Mouse (Mus musculus) cerebellum, adult 2 months (tissue): Measurements from ENCODE around the gene Zfp213. TPM values are rescaled to one million over a fixed set of nuclear protein-coding genes. Genes with fewer than 3 reads are reported as not detected.

Experiments used
- DNase-seq, 2 experiments: peaks; one replicate each; pipeline ENCODE4 v3.0.0; 2021
- H3K27ac ChIP-seq: fragments of 200-500 bp; 2 replicates; pipeline ENCODE4 v1.5.1; 2012; ENCODE audit warnings: low read length, control low read depth, inconsistent platforms; ENCODE audit not compliant: insufficient read depth
- H3K27me3 ChIP-seq: fragments of 200-500 bp; 2 replicates; pipeline ENCODE4 v1.6.1; 2012; ENCODE audit warnings: inconsistent platforms, mild to moderate bottlenecking, low read length, moderate library complexity; ENCODE audit not compliant: control insufficient read depth, insufficient read depth
- H3K4me1 ChIP-seq: fragments of 200-500 bp; 2 replicates; pipeline ENCODE4 v1.6.1; 2011; ENCODE audit warnings: low read length; ENCODE audit not compliant: control insufficient read depth, insufficient read depth
- H3K4me3 ChIP-seq: fragments of 200-500 bp; replicated peaks from 2 replicates; pipeline ENCODE3; 2011; ENCODE audit warnings: mild to moderate bottlenecking, low read depth, low read length, control low read depth; ENCODE audit not compliant: insufficient read depth
- CTCF ChIP-seq: fragments of 200-500 bp; IDR thresholded peaks from 2 replicates; pipeline ENCODE4 v1.5.1; 2011; ENCODE audit warnings: low read depth, mild to moderate bottlenecking, control low read depth, low read length, moderate library complexity, borderline replicate concordance; ENCODE audit not compliant: insufficient read depth
- POLR2A ChIP-seq: fragments of 200-500 bp; IDR thresholded peaks from 2 replicates; pipeline ENCODE4 v1.6.1; 2011; ENCODE audit warnings: low read length, control low read depth, borderline replicate concordance; ENCODE audit not compliant: insufficient read depth
- WGBS: fragments of 180-500 bp; shearing (Covaris S2); methylation state at CpG from one replicate; pipeline ENCODE4 v1.1.7; 2018; 5-methylcytosine and 5-hydroxymethylcytosine counted together
- polyA plus RNA-seq: library from polyadenylated mRNA; depleted of rRNA; stranded (reverse); fragments of >200 nt; gene quantifications from 2 replicates; pipeline ENCODE4 v1.2.3, GENCODE M21; 2012

Gene Zfp213
- polyA plus RNA-seq, 1 experiment: 9.2 TPM

- peak overlapping the region; percentile 98 for H3K4me3 ChIP-seq
- H3K27ac ChIP-seq: no peak overlapping the region
- no peaks in the 10 kb centered on the region for H3K27me3 ChIP-seq
- peak; percentile 71; the same call in 1 of the 2 replicates for TF ChIP-seq POLR2A
- TF ChIP-seq CTCF: no peak
- peaks cover 11% of the 10 kb centered on the region for H3K4me1 ChIP-seq
- WGBS: under 1% methylated on average over 22 of the region's 22 CpGs
- peak; percentile 77 to 78 for DNase-seq
Observed at GRCm38 (mm10) chr17:23585721-23586491, 21.9 kb upstream of the Zfp213 start.

GRCm38 (mm10) chr17:23584786-23585185 is 20.7 kb upstream of the Zfp213 start:
- peaks cover 11% of the 10 kb centered on the region for H3K4me1 ChIP-seq
- TF ChIP-seq POLR2A (no peak), CTCF (no peak)
- 82% methylated on average over 8 of the region's 8 CpGs for WGBS
- no peak for DNase-seq
- H3K27ac ChIP-seq: no peak overlapping the region
- H3K4me3 ChIP-seq: peak overlapping the region; percentile 98
- no peaks in the 10 kb centered on the region for H3K27me3 ChIP-seq

- Histone ChIP-seq H3K4me1 (no peaks in the 10 kb centered on the region), H3K4me3 (no peak overlapping the region), H3K27ac (no peak overlapping the region), H3K27me3 (no peaks in the 10 kb centered on the region)
- DNase-seq: no peak
- 83% methylated on average over 38 of the region's 38 CpGs for WGBS
- TF ChIP-seq CTCF (no peak), POLR2A (no peak)
Observed at GRCm38 (mm10) chr17:23575951-23576552, 12.0 kb upstream of the Zfp213 start.

GRCm38 (mm10) chr17:23574130-23574529 is 10.1 kb upstream of the Zfp213 start:
- 93% methylated on average over 8 of the region's 8 CpGs for WGBS
- no peak overlapping the region for H3K4me3 ChIP-seq
- no peak overlapping the region for H3K27ac ChIP-seq
- no peaks in the 10 kb centered on the region for H3K27me3 ChIP-seq
- DNase-seq: no peak
- no peak for TF ChIP-seq CTCF
- TF ChIP-seq POLR2A: no peak
- no peaks in the 10 kb centered on the region for H3K4me1 ChIP-seq

- no peaks in the 10 kb centered on the region for H3K4me1 ChIP-seq
- no peak for TF ChIP-seq POLR2A
- peak; percentile 13; the same call in 1 of the 2 replicates for TF ChIP-seq CTCF
- no peak for DNase-seq
- no peak overlapping the region for H3K27ac ChIP-seq
- H3K4me3 ChIP-seq: no peak overlapping the region
- no peaks in the 10 kb centered on the region for H3K27me3 ChIP-seq
- WGBS: 81% methylated on average over 6 of the region's 6 CpGs
Observed at GRCm38 (mm10) chr17:23572059-23572458, 8.0 kb upstream of the Zfp213 start.

- Histone ChIP-seq H3K4me3 (no peak overlapping the region), H3K27me3 (no peaks in the 10 kb centered on the region), H3K4me1 (no peaks in the 10 kb centered on the region), H3K27ac (no peak overlapping the region)
- 11% methylated on average over 5 of the region's 5 CpGs for WGBS
- DNase-seq: no peak
- TF ChIP-seq POLR2A: no peak
- TF ChIP-seq CTCF: peak; percentile 23; the same call in 1 of the 2 replicates
Observed at GRCm38 (mm10) chr17:23571084-23571483, 7.0 kb upstream of the Zfp213 start.

- TF ChIP-seq CTCF: peak; percentile 72
- no peak for TF ChIP-seq POLR2A
- no peaks in the 10 kb centered on the region; the same call in 1 of the 2 replicates for H3K4me1 ChIP-seq
- WGBS: 17% methylated on average over 6 of the region's 6 CpGs
- H3K27me3 ChIP-seq: no peaks in the 10 kb centered on the region
- no peak overlapping the region for H3K27ac ChIP-seq
- no peak overlapping the region for H3K4me3 ChIP-seq
- peak in 1 of 2 experiments; percentile 47 for DNase-seq
Observed at GRCm38 (mm10) chr17:23570017-23570416, 6.0 kb upstream of the Zfp213 start.

- no peaks in the 10 kb centered on the region for H3K27me3 ChIP-seq
- no peak overlapping the region for H3K4me3 ChIP-seq
- DNase-seq: no peak
- H3K27ac ChIP-seq: no peak overlapping the region
- 44% methylated on average over 5 of the region's 5 CpGs for WGBS
- TF ChIP-seq CTCF: no peak
- no peak for TF ChIP-seq POLR2A
- H3K4me1 ChIP-seq: no peaks in the 10 kb centered on the region; the same call in 1 of the 2 replicates
Observed at GRCm38 (mm10) chr17:23568370-23568769, 4.3 kb upstream of the Zfp213 start.
